Mouse (Mus musculus) left cerebral cortex, adult 8-10 months (tissue): Measurements from ENCODE around the gene Atp1b1. TPM values are rescaled to one million over a fixed set of nuclear protein-coding genes. Genes with fewer than 3 reads are reported as not detected.

ENCODE experiments used
- DNase-seq, 2 experiments: peaks; one replicate each; pipeline ENCODE4 v3.0.0; 2022; ENCODE audit warnings: low spot score in 2 of 2
- total RNA-seq, 4 experiments: library from RNA; stranded (reverse); gene quantifications; 2 replicates each; pipeline ENCODE4 v1.2.4; 2022

Atp1b1 gene
- total RNA-seq, 4 experiments from 2014 or later, result 1,623 to 1,744 (median 1,693) TPM

- peak; percentile 11 to 63 for DNase-seq
These were observed 62.9 kb downstream of the Atp1b1 start for GRCm38 (mm10) chr1:164395131-164395780.

- DNase-seq, result no peak
These were observed 66.0 kb downstream of the Atp1b1 start for GRCm38 (mm10) chr1:164392176-164392575.

- no peak for DNase-seq
These were observed 68.4 kb downstream of the Atp1b1 start for GRCm38 (mm10) chr1:164389743-164390142.

Other genes with a start within 250 kb of the Atp1b1 start
- gene Slc19a2, start 209.3 kb downstream of the Atp1b1 start, total RNA-seq, result 10 to 100 TPM; 12.6 to 15.1 (median 13.7) TPM
- gene Ccdc181, start 182.8 kb downstream of the Atp1b1 start, total RNA-seq, result 10 to 100 TPM; 23.6 to 25.6 (median 24.5) TPM
- gene Nme7, start 154.2 kb downstream of the Atp1b1 start, total RNA-seq, result 10 to 100 TPM; 22.7 to 32.0 (median 28.0) TPM
- 10 to 100 TPM; 18.6 to 24.0 (median 22.1) TPM for gene Blzf1, start 150.9 kb downstream of the Atp1b1 start, total RNA-seq